Mouse (Mus musculus) heart, adult 2 months (tissue): Measurements from ENCODE around the gene Fblim1. TPM values are rescaled to one million over a fixed set of nuclear protein-coding genes. Genes with fewer than 3 reads are reported as not detected.

ENCODE experiments used
- DNase-seq, 2 experiments: peaks; one replicate each; pipeline ENCODE4 v3.0.0; 2021
- H3K27ac ChIP-seq: fragments of 200-600 bp; 2 replicates; pipeline ENCODE4 v1.8.1; 2022
- H3K27me3 ChIP-seq: fragments of 200-500 bp; 2 replicates; pipeline ENCODE4 v1.6.1; 2012; ENCODE audit warnings: mild to moderate bottlenecking, low read length, inconsistent platforms, mixed read lengths; ENCODE audit not compliant: control insufficient read depth, insufficient read depth
- H3K36me3 ChIP-seq: fragments of 200-500 bp; 2 replicates; pipeline ENCODE4 v1.6.1; 2012; ENCODE audit warnings: low read length, inconsistent platforms; ENCODE audit not compliant: control insufficient read depth, insufficient read depth
- H3K4me1 ChIP-seq: fragments of 200-500 bp; 2 replicates; pipeline ENCODE4 v1.6.1; 2011; ENCODE audit warnings: low read length; ENCODE audit not compliant: control insufficient read depth, insufficient read depth
- H3K4me3 ChIP-seq: fragments of 200-600 bp; 2 replicates; pipeline ENCODE4 v1.8.1; 2022
- H3K79me2 ChIP-seq: fragments of 200-500 bp; replicated peaks from 2 replicates; pipeline ENCODE4 v1.6.1; 2012; ENCODE audit warnings: mild to moderate bottlenecking, inconsistent platforms, low read length, moderate library complexity, mixed read lengths; ENCODE audit not compliant: control insufficient read depth, insufficient read depth
- H3K9ac ChIP-seq: fragments of 200-500 bp; 2 replicates; pipeline ENCODE4 v1.6.1; 2012; ENCODE audit warnings: low read depth, mild to moderate bottlenecking, control low read depth, inconsistent platforms, low read length, mixed read lengths
- CTCF ChIP-seq: fragments of 200-600 bp; IDR thresholded peaks from 2 replicates; pipeline ENCODE4 v1.8.1; 2022; ENCODE audit warnings: antibody characterized with exemption, mild to moderate bottlenecking, moderate library complexity
- EP300 ChIP-seq: fragments of 200-500 bp; IDR thresholded peaks from 2 replicates; pipeline ENCODE4 v1.6.1; 2011; ENCODE audit warnings: low read depth, low read length, control low read depth; ENCODE audit not compliant: insufficient read depth
- POLR2A ChIP-seq: fragments of 200-500 bp; IDR thresholded peaks from 2 replicates; pipeline ENCODE4 v1.6.1; 2011; ENCODE audit warnings: mild to moderate bottlenecking, low read depth, low read length, control low read depth; ENCODE audit not compliant: insufficient read depth
- WGBS: fragments of 180-500 bp; shearing (Covaris S2); methylation state at CpG from one replicate; pipeline ENCODE4 v1.1.7; 2018; 5-methylcytosine and 5-hydroxymethylcytosine counted together
- intact Hi-C: fragments of 180-260 bp; cut with DNase I; formaldehyde crosslinking; loops from one replicate; pipeline ENCODE4 v1.15.1; 2025
- polyA plus RNA-seq: library from polyadenylated mRNA; depleted of rRNA; stranded (reverse); fragments of >200 nt; gene quantifications from 2 replicates; pipeline ENCODE4 v1.2.3, GENCODE M21; 2012; rRNA removed
- total RNA-seq, 2 experiments: library from RNA; stranded (reverse); gene quantifications; 2 replicates each; pipeline ENCODE4 v1.2.3; 2021

Fblim1 gene
- total and polyA plus RNA-seq, 3 experiments = 236 to 297 (median 263) TPM

- WGBS = 89% methylated on average over 11 of the region's 11 CpGs
These were observed 77.0 kb downstream of the Fblim1 start for GRCm38 (mm10) chr4:141528938-141529337.

GRCm38 (mm10) chr4:141526936-141527650, 78.8 kb downstream of the Fblim1 start:
- Histone ChIP-seq H3K36me3 (peaks cover 2% of the 10 kb centered on the region), H3K27me3 (no peaks in the 10 kb centered on the region), H3K4me1 (peaks cover 13% of the 10 kb centered on the region), H3K27ac (no peak overlapping the region), H3K79me2 (peaks cover 15% of the 10 kb centered on the region), H3K9ac (no peak overlapping the region), H3K4me3 (no peak overlapping the region)
- no peak for DNase-seq
- intact Hi-C loops = no loop called here
- WGBS = 69% methylated on average over 7 of the region's 7 CpGs
- TF ChIP-seq POLR2A (no peak), EP300 (no peak), CTCF (no peak)

More at GRCm38 (mm10) chr4:141528938-141529337, 77.0 kb downstream of the Fblim1 start:
- Histone ChIP-seq H3K27me3 (no peaks in the 10 kb centered on the region), H3K27ac (no peak overlapping the region), H3K79me2 (peaks cover 13% of the 10 kb centered on the region), H3K9ac (no peak overlapping the region), H3K4me3 (no peak overlapping the region), H3K36me3 (no peaks in the 10 kb centered on the region; the same call in 1 of the 2 replicates), H3K4me1 (peaks cover 5% of the 10 kb centered on the region)
- no peak for DNase-seq
- intact Hi-C loops = no loop called here
- no peak for TF ChIP-seq EP300
- TF ChIP-seq POLR2A = no peak

Other genes with a start within 250 kb of the Fblim1 start
- 1 to 10 TPM; 2.0 to 2.2 TPM for gene Fam131c, start 237.9 kb downstream of the Fblim1 start, total RNA-seq
- gene Fam131c, start 237.9 kb downstream of the Fblim1 start, polyA plus RNA-seq = 0.29 and 2.9 TPM in 2 replicates
- not detected for gene Clcnka, start 207.4 kb downstream of the Fblim1 start, total RNA-seq
- 0.04 TPM in 1 of 2 replicates, not detected in the other for gene Clcnka, start 207.4 kb downstream of the Fblim1 start, polyA plus RNA-seq
- under 1 TPM; 0.43 to 0.57 TPM for gene Clcnkb, start 190.1 kb downstream of the Fblim1 start, total RNA-seq
- gene Clcnkb, start 190.1 kb downstream of the Fblim1 start, polyA plus RNA-seq = 2.1 and 4.6 TPM in 2 replicates
- gene Hspb7, start 185.3 kb downstream of the Fblim1 start, total RNA-seq = 1,000 to 10,000 TPM; 1,066 to 1,498 TPM
- gene Hspb7, start 185.3 kb downstream of the Fblim1 start, polyA plus RNA-seq = 973 and 1,028 TPM in 2 replicates
- 1 to 10 TPM; 1.6 to 2.2 TPM for gene Srarp, start 170.0 kb downstream of the Fblim1 start, total RNA-seq
- gene Srarp, start 170.0 kb downstream of the Fblim1 start, polyA plus RNA-seq = 0.94 and 2.4 TPM in 2 replicates
- 10 to 100 TPM; 22.9 to 26.4 TPM for gene Zbtb17, start 161.4 kb downstream of the Fblim1 start, total RNA-seq
- gene Zbtb17, start 161.4 kb downstream of the Fblim1 start, polyA plus RNA-seq = 23.3 and 29.9 TPM in 2 replicates
- 10 to 100 TPM; 28.0 to 28.9 TPM for gene Spen, start 67.5 kb downstream of the Fblim1 start, total RNA-seq
- gene Spen, start 67.5 kb downstream of the Fblim1 start, polyA plus RNA-seq = 10.7 and 11.5 TPM in 2 replicates
- 10 to 100 TPM; 16.5 to 20.2 TPM for gene Tmem82, start 12.5 kb upstream of the Fblim1 start, total RNA-seq
- gene Tmem82, start 12.5 kb upstream of the Fblim1 start, polyA plus RNA-seq = 35.5 and 36.6 TPM in 2 replicates
- gene Slc25a34, start 17.7 kb upstream of the Fblim1 start, total RNA-seq = 100 to 1,000 TPM; 118 to 132 TPM
- 183 and 258 TPM in 2 replicates for gene Slc25a34, start 17.7 kb upstream of the Fblim1 start, polyA plus RNA-seq
- 100 to 1,000 TPM in 1 of 2 experiments, 10 to 100 TPM in 1; 95.2 to 126 TPM for gene Plekhm2, start 58.8 kb upstream of the Fblim1 start, total RNA-seq
- 111 and 144 TPM in 2 replicates for gene Plekhm2, start 58.8 kb upstream of the Fblim1 start, polyA plus RNA-seq
- not detected for gene Rsc1a1, start 79.5 kb upstream of the Fblim1 start, total RNA-seq
- gene Rsc1a1, start 79.5 kb upstream of the Fblim1 start, polyA plus RNA-seq = 4.6 and 8.8 TPM in 2 replicates
- 10 to 100 TPM; 28.6 to 29.4 TPM for gene Ddi2, start 117.3 kb upstream of the Fblim1 start, total RNA-seq
- 8.7 and 14.2 TPM in 2 replicates for gene Ddi2, start 117.3 kb upstream of the Fblim1 start, polyA plus RNA-seq
- under 1 TPM; 0.23 to 0.32 TPM for gene Agmat, start 140.6 kb upstream of the Fblim1 start, total RNA-seq
- 0.57 and 1.1 TPM in 2 replicates for gene Agmat, start 140.6 kb upstream of the Fblim1 start, polyA plus RNA-seq
- 10 to 100 TPM; 20.4 to 24.9 TPM for gene Dnajc16, start 184.8 kb upstream of the Fblim1 start, total RNA-seq
- 12.5 and 20.9 TPM in 2 replicates for gene Dnajc16, start 184.8 kb upstream of the Fblim1 start, polyA plus RNA-seq
- 1 to 10 TPM; 7.5 to 8.1 TPM for gene Casp9, start 187.5 kb upstream of the Fblim1 start, total RNA-seq
- gene Casp9, start 187.5 kb upstream of the Fblim1 start, polyA plus RNA-seq = 10.0 and 15.5 TPM in 2 replicates
- not detected for gene Cela2a, start 220.1 kb upstream of the Fblim1 start, total RNA-seq
- gene Cela2a, start 220.1 kb upstream of the Fblim1 start, polyA plus RNA-seq = 0.26 and 0.62 TPM in 2 replicates
- not detected for gene Ctrc, start 240.3 kb upstream of the Fblim1 start, total RNA-seq
- gene Ctrc, start 240.3 kb upstream of the Fblim1 start, polyA plus RNA-seq = not detected in 2 replicates